Mouse (Mus musculus) stomach, adult 2 months (tissue): ENCODE measurements around the gene Mettl2. TPM values are rescaled to one million over a fixed set of nuclear protein-coding genes. Genes with fewer than 3 reads are reported as not detected.

Source experiments
- polyA plus RNA-seq: library from polyadenylated mRNA; depleted of rRNA; stranded (reverse); fragments of >200 nt; gene quantifications from 2 replicates; pipeline ENCODE4 v1.2.3, GENCODE M21; 2012; rRNA removed

The Mettl2 gene
- polyA plus RNA-seq: 3.3 and 4.3 TPM in 2 replicates

DNA sequence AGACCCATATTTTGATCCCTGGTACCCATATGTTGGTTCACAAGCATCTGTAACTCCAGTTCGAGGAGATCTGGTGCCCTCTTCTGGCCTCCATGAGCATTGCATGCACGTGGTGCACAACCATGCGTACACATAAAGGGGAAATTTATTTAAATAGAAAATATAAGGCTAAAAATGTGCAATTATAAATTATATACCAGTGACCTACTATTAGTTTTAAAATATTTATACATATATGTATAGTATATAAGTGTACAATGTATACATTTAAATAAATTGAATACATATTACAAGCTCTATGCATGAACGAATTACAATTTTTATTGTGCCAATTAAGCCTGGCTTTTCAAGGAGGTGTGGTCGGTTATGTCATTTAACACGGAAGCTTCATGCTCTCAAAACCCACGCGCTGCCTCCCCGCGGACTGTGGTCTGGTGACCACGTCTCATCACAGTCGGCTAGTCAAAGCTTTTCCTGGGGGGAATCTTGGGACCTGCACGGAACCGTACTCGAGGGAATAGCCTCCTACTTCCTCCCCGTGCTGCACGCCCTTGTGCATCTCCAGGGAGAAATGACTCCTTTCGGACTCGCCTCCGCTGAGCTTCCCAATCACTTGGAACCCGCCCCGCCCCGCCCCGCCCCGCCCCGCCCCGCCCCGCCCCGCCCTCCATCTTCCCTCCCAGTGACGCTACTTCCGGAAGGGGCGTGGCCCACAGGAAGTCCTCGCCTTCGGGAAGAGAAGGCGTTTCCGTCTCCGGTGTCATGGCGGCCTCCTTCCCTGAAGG is at the start of gene Mettl2:
Gene Mettl2, plus strand, starts transcription at position 691 of the 785 bp plus-strand sequence.

DNA sequence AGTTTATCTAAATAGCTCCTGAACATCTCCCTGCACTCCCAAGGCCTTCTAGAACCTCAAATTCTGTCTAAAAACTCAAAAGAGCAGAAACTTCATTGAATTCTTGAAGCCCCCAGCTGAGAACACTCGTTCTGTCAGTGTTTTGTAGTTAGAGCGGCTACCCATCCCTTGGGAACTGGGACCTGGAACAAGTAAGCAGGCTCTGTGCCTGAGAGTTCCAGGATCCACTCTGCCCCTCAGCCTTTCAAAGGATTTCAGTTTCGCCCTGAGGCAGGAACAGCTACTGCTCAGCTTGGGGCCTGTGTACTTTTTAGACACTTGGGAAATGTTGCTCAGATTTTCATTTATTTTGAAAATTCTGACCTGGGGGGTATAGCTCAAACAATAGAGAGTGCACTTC is 20.4 kb downstream of the Mettl2 start, which contains the start of gene Gm10842:
Gene Gm10842, plus strand, starts transcription at position 301 of the 400 bp plus-strand sequence.

DNA sequence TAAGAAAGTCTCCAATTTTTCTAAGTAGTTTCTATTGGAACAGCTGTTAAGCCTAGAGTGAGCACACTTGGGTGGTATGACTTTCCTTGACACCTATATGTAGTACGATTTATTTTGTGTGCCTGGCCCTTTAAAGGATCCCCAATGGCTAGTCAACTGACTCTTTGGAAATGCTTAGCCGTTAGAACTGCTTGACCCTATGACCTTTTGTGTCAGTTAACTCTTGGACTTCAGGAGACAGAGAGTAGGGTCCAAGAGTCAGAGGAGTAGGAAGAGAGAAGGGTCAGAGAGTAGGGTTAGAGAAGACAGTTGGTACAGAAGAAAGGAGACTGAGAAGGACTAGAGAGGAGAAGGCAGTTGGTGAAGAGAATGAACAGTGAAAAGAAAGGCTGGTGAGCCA is 52.3 kb downstream of the Mettl2 start, which contains the start of gene Tlk2:
Gene Tlk2, plus strand, starts transcription at position 292 of the 400 bp plus-strand sequence.

Other genes with a start within 250 kb of the Mettl2 start
- gene Efcab3, start 62.8 kb upstream of the Mettl2 start, polyA plus RNA-seq: not detected in 2 replicates
- not detected in 2 replicates for gene Gm10842, start 20.5 kb downstream of the Mettl2 start, polyA plus RNA-seq
- 2.3 and 2.8 TPM in 2 replicates for gene Tlk2, start 52.4 kb downstream of the Mettl2 start, polyA plus RNA-seq
- 7.1 and 8.3 TPM in 2 replicates for gene Mrc2, start 166.2 kb downstream of the Mettl2 start, polyA plus RNA-seq